Mouse (Mus musculus) lung, postnatal 25 days (tissue): ENCODE results near the gene Synpo2l.
"Not testable (repeated sequence)": the region's sequence is repeated elsewhere in the genome, so short reads cannot be mapped to it uniquely, and the experiment has no call there.

ENCODE experiments used
- DNase-seq: peaks from one replicate; pipeline ENCODE4 v3.0.0; 2022; ENCODE audit warnings: low spot score

Gene Synpo2l

DNA sequence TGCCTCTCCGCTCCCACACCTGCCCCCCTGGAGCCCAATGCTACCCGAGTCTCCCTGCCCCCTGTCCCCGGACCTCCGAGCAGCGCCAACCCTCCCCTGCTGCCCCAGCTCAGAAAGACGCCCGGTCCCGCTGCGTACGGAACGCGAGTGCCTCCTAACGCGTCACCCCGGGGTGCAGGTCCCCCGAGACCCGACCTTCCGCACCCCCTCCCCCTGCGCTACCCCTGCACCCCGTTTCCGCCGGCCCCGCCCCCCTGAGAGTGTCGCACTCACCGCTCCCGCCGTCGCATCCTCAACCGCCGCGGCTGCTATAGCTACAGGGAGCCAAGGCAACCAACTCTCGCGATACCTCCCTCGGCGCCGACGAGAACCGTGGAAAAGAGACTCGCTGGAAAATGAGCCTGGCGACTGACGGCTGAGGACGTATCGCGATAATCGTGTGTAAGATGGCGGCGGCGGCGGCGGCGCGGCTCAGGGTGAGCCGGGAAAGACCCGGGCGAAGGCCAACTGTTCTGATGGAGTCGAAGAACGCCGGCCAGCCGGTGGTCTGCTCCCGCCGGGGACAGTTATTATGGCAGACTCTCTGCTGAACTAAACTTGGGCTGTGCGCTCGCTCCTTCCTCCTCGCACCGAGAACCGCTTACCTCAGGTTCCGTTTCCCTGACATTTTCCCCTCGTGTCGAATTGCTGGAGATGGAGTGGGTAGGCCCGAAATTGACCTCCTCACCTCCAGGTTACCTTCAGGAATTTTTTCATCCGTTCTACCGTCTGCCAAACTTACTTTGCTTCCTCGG, 27.3 kb downstream of the Synpo2l start, which contains the start of gene Usp54:
Gene Usp54 (minus strand): TSS at position 420 of the 794 bp plus-strand sequence.
- peak; percentile 99 for DNase-seq

- no peak for DNase-seq
These were observed 28.1 kb downstream of the Synpo2l start for GRCm38 (mm10) chr14:20639918-20640619.

DNA sequence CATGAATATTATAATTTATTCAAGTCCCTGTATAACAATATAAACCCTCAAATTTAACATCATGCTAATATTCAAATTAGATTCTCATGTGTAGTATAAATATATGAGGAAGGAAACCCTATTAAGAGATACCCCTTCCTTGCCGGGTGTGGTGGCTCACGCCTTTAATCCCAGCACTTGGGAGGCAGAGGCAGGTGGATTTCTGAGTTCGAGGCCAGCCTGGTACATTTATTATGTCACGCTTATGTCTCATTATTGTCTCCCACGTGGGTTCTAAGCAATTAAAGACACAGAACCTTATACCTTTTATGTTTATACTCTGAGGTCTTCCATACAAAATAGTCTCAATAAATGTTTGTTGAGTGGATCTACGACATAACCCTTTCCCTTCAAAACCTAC, 29.5 kb downstream of the Synpo2l start:
- no peak for DNase-seq

DNA sequence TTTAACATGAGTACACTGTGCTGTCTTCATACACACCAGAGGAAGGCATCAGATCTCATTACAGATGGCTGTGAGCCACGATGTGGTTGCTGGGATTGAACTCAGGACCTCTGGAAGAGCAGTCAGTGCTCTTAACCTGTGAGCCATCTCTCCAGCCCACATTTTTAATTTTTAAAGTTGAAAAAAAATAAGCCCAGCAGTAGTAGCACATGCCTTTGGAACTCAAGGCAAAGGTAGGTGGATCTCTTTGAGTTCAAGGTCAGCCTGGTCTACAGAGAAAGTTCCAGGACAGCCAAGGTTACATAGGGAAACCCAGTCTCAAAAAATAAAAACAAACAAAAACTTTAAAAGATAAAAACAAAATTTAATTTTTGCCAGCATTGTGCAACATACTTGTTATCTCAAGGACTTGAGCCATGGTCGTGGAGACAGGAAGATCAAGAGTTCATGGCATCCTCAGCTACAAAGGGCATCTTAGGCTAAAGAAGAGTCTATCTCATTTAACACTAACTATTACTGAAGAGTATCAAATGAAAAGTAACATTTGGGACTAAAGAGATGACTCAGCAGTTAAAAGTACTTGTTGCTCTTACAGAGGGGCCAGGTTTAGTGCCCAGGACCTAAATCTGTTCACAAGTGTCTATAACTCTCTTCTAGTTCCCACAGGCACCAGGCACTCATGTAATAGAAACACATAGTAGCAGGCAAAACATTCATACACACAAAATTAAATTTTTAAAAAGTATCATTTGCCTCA, 30.2 kb downstream of the Synpo2l start:
- DNase-seq, result no peak

- not testable (repeated sequence) for DNase-seq
These were observed 31.2 kb downstream of the Synpo2l start for GRCm38 (mm10) chr14:20636968-20637367.

DNA sequence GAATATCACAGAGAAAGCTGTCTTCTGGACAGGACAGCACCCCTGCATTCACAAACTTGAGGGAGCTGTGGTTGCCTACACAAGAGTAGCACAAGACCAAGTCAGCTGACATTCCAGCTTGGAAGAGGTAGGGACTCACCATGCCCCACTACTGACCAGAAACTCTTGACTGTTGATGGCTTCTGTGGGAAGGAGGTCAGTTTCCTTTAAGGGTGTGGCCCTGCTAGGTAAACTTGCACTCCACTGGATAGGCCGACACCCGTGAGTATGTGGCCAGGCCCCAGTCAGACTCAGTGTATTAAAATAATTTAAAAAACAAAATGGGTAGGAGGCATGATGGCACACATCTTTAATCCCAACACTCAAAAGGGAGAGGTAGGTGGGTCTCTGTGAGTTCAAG, 32.6 kb downstream of the Synpo2l start:
- DNase-seq, result peak; percentile 42

DNA sequence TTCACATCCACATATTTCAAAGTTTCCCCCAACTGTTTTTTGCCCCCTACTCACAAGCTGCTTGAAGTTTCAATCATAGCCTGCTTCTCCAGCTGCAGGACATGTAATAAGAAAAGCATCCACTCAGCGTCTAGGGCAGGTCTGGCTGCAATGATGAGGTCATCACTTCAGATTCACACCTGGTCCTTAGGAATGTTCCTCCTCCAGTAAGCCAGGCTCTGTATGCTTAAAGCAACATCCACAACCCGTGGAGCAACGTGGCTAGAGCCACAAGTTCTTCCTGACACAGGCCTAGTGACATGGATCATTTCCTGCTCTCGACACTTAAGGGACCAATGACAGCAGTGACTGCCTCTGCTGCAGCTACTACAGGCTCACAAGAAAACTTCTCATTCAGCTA, 36.9 kb downstream of the Synpo2l start:
- DNase-seq, result peak; percentile 65

GRCm38 (mm10) chr14:20626971-20627370, 41.2 kb downstream of the Synpo2l start:
- no peak for DNase-seq

DNA sequence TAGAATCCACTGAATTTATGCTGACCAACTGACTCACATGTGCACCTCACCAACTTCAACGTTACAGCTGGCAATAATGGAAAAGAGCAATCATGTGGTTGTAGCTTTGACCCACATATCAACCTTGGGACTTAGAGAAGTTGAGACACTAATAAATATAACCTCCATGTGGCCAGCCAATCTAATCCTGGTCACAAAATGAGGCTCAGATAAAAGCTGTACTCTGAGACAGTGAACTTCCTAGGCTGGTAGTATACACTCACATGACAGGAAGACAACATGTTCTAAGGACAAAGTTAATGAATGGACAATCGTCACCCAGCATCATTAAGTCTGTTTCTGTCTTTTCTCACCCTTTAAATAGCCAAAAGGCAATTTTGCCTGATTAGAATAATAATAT, 41.7 kb downstream of the Synpo2l start:
- DNase-seq, result no peak

DNA sequence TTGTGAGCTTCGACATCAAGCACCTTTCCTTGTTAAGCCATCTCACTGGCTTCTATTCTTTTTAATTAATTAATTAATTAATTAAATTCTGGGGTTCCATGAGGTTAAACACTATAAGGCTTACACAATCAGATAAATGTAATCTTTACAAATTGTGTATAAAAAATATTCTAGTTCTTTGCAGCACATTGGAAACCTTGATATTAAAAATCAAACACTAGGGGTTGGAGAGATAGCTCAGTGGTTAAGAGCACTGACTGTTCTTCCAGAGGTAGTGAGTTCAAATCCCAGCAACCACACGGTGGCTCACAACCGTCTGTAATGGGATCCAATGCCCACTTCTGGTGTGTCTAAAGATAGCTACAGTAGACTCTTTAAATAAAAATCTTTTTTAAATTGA, 45.2 kb downstream of the Synpo2l start:
- no peak for DNase-seq

DNA sequence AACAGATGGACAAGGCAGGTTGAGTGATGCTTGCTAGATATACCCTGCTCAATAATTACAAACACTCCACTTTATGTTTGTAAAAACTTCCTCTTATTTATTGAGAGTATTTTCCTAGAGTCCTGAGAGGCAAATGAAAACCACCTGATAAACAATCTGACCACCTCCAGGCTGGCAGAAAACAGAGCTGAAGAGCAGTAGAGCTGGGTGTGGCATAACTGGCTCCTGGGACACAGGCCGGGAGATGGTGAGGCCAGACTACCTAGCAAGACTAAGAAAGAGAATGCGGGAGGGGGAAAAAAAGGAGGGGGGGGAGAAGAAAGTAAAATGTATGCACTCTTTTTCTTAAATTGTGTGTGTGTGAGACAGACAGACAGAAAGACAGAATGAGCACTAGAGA, 45.7 kb downstream of the Synpo2l start:
- DNase-seq, result no peak

DNA sequence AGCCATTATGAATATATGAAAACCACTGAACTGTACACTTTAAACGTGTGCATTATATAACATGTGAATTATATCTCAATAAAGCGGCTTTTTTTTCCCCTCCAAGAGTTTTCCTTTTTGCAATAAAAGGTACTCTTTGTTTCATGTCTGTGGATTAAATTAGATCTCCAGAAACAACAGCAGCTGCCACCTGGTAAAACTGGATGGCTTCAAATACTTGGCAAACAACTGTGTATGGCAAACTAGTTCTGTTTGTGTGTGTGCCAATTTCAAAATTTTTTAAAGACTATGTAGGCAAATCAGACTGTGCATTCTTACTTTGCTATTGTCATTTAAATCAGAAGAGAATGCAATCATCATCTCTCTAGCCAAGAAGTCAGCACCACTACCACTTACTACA, 46.3 kb downstream of the Synpo2l start:
- no peak for DNase-seq

DNA sequence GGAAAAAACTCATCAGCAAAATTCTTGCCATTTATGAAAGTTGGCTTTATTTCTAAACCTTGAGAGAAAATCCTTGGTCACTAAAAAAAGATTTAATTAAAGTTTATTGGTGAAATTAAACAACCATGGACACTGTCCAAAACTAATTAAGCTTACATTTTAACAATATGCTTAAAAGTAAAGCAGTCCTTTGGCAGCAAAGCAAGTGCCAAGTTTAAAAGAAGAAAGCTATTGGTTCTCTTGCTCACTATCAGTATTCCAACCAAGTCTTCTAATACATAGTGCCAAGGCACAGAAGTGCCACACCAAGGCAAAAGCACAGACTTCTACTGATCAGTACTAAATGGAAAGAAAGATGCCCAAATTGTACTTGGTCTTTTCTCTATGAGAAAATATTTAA, 49.0 kb downstream of the Synpo2l start:
- DNase-seq, result no peak

DNA sequence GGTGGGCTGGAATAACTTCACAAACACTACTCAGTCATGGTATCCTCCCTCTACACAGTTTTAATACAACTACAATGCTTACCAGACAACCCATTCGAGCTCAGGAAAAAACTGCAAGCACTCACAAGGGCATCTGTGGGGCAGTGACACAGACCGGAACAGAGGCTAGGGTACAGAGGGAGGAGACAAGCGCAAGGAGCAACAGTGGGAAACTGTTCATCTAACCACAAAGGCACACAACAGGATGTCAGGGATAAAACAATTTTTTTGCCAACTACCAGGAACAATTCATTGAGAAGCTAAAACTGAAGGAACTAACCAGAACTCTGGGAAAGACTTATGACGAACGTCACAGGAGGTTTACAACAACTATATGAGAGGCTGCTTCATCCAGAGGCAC, 49.9 kb downstream of the Synpo2l start:
- peak; percentile 72 for DNase-seq

- peak; percentile 71 for DNase-seq
These were observed 51.7 kb downstream of the Synpo2l start for GRCm38 (mm10) chr14:20616421-20616820.

DNA sequence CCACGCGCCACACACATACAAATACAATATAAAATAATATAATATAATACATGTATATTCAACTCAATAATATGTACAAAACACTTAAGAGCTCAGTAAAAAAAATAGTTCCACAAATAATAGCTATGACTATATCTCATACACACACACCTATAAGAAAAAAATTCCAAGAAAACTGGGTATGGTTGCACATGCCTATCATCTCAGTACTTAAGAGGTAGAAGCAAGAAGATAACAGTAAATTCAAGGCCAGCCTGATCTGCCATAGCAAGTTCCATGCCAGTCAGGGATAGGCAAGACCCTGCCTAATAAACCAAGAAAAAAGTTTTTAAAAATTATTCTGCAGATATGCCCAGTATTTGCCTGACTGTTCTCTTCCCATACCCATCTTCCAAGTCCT, 53.1 kb downstream of the Synpo2l start:
- no peak for DNase-seq

DNA sequence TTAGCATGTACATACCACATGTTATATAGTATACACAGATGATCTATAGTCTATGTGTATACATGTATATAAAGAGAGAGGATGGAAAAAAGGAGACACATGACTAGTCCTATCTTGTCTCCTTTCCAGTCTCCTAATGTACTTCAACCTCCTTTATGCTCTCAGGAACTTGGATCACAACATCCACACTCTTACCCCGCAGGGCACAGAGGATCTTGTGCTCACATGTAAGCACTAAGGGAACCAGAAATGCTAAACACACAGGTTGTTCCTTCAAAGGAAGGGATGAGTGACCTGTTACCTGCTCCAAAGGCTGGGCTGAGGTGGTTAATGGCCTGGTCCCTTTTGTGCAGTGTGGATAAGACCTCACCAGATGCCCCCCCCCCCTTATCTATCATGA, 55.3 kb downstream of the Synpo2l start:
- DNase-seq, result no peak

- DNase-seq, result peak; percentile 89
These were observed 58.0 kb downstream of the Synpo2l start for GRCm38 (mm10) chr14:20610146-20610545.

DNA sequence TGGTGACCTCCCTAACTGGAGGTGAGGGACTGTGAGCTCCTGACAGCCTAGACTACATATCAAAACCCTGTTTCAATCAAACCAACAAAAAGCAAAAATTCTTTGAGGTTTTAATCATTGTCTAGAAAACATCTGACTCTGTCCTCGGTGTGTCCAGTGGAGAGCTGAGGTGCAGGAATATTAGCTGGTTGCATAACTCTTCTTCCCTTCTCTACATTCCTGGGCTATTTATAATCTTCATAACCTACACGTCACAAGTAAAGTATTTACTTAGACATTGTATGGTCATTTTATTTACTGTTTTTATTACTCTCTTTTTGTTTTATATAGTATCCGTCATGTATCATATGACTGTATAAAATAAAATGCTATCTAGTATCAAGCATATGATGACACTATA, 58.6 kb downstream of the Synpo2l start:
- no peak for DNase-seq
